Mouse (Mus musculus): Measurements from ENCODE around the gene Syt13.

Syt13 gene

DNA sequence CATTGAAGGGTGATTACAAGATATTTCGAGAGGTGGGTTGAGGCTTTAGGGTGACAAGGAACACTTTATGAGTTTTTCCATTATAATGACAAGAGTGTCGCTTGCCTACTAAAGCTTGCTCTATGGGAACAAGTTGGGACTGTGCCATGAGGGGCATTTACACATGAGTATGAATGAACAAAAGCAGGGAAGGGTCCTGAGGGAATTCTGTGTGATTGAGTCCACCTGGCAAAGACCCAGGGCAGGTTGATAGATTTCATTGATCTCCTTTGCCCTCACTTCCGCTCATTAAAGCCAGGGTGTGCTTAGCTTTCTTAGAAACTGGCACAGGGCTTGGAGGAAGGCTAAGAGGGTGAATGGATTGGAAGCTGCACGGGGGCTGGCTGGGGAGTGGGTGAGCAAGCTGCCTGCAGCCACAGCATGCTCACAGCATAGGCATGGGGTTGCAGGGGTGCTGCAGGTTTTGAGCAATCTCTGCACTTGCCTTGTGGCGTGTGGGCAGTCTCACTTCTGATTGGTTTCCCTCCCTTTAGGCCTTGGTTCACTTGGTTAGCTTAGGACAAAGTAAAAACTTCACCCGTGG is 9.9 kb downstream of the Syt13 start:
- DNase-seq (ENCODE audit: low read depth in 2 of 2, low spot score in 2 of 2), result no peak

DNA sequence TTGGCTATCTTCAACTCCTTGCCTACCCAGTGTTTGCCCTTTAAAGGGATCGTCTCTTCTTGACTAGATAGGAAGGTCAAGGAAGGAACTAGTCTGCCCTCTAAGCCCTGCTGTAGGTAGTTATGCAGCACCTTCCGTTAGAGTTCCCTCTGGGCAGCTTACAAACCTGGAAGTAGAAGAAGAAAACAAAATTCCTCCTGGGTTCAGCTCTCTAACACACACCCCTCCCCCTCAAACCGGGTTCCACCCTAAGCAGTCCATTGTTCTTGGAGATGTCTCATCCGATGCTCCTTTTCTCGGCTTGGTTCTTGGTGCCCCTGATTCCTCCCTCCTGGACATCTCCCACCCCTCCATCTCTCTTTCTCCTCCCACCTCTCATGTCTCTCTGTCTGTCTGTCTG is 14.8 kb downstream of the Syt13 start:
- no peak for DNase-seq (ENCODE audit: low read depth in 2 of 2, low spot score in 2 of 2)

DNA sequence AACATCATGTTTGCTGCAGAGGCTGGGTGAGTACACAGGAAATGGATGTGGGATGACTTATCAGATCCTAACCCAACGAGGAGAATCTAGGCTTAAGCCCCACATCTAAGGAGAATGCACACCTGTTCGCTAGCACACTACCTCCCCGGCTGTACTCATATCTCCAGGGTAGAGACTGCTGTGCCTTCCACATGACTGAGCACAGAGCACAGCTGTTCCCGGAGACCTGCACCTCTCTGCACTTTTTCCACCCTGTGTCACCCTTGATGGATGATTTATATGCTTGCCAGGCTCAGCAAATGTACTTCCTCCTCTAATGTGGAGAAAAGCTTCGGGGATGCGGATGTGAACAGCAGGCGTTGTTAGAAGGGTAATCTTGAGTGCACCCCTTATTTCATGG is 16.2 kb downstream of the Syt13 start:
- DNase-seq (ENCODE audit: low read depth in 2 of 2, low spot score in 2 of 2), result no peak

DNA sequence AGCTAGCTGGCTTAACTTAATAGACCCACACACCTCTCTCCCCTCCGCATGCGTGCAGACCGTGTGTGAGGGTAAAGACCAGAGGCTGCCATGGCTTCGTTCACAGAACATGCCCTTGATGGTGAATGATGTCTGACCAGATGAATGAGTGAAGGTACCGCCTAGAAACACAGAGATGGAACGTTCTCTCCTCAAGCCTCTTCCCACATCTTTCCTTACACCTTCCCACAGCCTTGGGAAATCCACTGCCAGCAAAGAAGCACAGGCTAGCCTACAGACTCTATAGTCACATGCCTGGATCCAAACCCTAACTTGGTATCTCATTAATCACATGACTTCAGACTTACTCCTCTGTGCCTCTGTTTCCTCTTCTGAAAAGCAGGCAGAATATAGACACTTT is 18.5 kb downstream of the Syt13 start:
- no peak for DNase-seq (ENCODE audit: low read depth in 2 of 2, low spot score in 2 of 2)

DNA sequence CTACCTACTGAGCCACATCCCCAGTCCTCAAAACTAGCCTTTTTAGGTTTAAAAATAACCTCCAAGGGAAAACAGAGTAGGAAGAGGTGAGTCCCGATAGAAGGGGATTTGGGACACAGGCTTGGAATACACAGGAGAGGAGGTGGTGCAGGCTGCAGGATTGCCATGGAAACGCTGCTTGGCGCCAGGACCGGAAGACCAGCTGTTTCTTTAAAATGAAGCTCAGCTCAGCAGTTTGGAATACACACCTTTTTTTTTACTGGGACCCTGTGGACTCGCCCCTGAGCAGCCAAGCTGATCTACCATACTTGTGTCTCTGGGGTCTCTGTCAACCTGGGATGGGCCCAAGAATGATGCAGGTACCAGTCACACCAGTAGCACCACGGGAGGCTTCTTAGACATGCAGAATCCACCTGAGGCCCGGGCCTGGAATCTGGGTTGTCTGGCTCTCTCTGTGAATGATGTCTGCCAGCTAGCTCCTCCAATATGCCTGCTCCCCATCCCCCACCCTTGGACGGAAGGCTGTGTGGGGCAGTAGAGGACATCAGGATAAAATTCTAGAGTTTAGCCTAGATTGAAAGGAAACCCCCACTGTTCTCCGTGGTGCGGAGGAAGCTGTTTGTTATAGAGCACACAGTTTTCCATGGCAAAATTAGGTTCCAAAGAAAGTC is 19.5 kb downstream of the Syt13 start:
- DNase-seq (ENCODE audit: low read depth in 2 of 2, low spot score in 2 of 2), result no peak

DNA sequence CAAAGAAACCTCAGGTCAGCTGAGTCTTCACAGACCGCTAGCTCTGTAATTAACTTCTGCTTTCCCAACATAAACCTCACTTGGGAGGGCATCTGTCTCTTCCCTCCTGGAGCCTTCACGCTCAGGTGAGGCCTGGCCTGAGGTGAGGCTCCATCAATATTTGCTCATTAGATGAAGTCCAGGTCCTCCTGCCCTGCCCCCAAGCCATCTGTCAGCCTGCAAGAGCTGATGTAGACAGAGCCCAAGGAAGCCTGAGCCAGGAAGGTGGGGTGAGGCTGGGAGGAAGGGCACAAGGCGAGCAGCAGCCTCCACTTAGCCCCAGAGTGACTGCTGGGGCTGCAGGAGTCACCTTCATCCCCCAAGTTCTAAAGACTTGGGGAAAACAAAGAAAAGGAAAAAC is 20.6 kb downstream of the Syt13 start:
- no peak for DNase-seq (ENCODE audit: low read depth in 2 of 2, low spot score in 2 of 2)

DNA sequence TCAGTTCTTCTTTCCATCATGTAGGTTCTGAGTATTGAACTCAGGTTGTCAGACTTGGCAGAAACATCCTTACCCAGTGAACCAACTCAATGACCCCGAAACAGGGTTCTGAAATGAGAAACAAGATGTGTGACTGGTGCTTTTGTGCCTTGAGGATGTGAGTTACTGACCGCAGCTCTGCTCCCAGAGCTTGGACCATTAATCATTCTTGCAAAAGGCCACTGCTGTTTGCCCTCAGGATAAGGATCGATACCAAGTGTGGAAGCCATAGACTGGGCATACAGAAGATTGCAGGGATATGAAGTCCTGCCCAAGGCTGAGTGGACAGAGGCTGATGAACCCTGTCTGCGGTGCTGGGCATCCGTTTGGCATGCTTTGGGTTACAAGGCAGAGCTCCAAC is 23.2 kb downstream of the Syt13 start:
- DNase-seq (ENCODE audit: low read depth in 2 of 2, low spot score in 2 of 2), result no peak

DNA sequence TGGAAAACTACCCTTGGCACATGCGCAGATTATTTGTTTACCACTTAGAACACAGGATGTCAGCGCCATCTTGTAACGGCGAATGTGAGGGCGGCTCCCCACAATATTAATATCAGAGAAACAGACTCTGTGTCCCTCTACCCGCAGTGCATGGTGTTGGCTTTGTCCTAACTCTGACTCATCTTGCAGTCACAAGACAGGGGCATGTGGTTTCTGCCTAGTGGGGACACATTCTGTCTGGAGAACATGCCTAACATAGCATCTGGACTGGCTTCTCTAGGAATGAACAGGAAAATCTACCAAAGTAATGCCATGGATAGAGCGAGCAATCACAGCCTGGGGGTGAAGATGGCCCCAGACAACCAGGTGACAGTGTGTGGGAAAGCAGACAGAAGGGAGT is 23.9 kb downstream of the Syt13 start:
- no peak for DNase-seq (ENCODE audit: low read depth in 2 of 2, low spot score in 2 of 2)

DNA sequence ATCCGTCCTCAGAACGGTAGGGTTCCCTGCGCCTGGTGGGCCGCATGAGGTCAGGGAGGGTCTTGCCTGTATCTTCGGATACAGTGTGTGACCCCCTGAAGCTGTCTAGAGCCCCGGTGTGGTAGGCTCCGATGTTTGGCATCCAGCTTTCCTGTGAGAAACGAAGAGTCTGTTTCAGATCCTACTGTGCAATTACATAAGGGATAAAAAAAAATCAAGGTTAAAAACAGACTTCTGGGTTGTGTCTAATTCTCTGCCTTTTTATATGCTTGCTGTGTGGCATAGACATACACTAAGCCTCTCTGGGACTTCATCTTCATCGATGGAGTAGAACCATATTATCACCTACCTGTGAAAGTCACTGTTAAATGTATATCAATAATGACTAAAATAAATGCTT is 26.1 kb downstream of the Syt13 start:
- no peak for DNase-seq (ENCODE audit: low read depth in 2 of 2, low spot score in 2 of 2)

DNA sequence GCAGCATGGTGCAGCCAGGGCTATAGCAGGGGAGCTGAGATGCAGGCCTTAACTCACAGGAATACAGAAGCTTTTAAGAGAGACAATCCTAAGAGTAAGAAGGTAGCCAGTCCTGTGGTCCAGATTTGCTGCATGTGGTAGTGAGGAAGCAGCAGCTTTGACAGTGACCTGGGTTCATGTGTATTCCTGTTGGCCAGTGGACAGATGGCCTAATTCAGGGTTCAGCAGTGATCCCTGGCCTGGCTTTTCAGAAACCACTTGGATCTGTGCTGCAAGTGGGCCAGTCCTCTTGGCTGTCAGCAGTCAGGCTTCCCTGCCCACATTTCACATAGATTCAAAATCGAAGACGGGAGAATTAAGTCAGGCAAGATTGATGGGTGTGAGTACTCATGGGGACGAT is 26.6 kb downstream of the Syt13 start:
- DNase-seq (ENCODE audit: low read depth in 2 of 2, low spot score in 2 of 2), result no peak

DNA sequence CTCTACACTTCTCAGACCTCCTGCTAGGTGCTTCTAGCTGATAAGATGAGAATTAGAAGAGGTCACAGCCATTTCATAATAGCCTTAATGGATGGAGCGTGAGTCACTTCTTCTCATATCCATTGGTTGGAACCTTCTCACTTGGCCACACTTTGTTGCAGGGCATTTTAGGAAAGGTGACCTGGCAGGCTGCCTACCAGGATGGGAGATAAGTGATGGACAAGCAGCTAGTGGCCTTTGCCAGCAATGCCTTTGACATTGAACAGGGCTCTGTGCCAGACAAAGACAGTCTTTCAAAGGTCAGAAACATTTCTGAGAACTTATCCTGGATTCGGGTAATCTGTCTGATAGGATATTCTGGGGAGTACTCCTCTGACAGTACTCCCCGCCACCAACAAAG is 28.5 kb downstream of the Syt13 start:
- no peak for DNase-seq (ENCODE audit: low read depth in 2 of 2, low spot score in 2 of 2)

DNA sequence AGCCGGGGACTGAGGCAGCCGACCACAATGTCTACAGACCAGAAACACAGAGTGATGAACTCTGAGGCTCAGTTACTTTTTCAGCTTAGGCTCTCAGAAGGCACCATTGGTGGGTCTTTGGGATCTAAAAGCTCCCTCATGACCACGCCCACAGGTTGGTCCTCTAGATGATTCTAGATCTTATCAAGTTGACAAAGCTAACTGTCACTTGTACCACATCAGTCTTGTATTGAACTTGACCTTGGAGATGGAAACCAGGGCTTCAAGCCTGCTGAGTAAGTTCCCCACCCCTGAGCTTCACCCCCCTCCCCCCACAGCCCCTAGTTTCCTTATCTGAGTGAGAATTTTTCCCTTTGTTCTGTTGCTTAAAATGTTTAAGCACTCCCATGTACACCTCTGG is 29.5 kb downstream of the Syt13 start:
- no peak for DNase-seq (ENCODE audit: low read depth in 2 of 2, low spot score in 2 of 2)

DNA sequence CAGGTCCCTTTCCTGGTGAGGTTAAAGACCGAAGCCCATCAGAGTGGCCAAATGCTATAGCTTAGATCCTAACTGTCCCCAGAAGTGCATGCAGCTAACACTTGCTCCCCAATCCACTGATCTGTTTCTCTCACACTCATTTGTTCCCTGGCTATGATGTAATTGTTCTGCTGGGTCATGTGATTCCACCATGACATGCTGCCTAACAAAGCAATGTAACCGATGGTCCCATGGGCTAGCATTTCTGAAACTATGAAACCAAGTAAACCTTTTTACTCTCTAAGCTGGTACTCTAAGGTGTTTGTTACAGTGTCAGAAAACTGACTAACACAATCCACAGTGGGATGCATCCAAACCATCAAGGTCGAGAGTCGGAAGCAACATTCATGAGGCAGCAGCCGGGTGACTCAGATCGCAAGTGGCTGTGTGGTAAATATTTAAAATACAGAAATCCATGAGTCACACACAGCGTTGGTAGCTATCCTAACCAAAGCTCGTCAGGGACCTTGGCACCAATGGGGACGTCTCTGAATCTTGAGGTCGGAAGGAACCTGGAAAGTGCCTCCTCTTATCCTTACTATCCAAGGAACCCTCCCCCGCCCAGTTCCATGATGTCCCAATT is 30.3 kb downstream of the Syt13 start:
- no peak for DNase-seq (ENCODE audit: low read depth in 2 of 2, low spot score in 2 of 2)

DNA sequence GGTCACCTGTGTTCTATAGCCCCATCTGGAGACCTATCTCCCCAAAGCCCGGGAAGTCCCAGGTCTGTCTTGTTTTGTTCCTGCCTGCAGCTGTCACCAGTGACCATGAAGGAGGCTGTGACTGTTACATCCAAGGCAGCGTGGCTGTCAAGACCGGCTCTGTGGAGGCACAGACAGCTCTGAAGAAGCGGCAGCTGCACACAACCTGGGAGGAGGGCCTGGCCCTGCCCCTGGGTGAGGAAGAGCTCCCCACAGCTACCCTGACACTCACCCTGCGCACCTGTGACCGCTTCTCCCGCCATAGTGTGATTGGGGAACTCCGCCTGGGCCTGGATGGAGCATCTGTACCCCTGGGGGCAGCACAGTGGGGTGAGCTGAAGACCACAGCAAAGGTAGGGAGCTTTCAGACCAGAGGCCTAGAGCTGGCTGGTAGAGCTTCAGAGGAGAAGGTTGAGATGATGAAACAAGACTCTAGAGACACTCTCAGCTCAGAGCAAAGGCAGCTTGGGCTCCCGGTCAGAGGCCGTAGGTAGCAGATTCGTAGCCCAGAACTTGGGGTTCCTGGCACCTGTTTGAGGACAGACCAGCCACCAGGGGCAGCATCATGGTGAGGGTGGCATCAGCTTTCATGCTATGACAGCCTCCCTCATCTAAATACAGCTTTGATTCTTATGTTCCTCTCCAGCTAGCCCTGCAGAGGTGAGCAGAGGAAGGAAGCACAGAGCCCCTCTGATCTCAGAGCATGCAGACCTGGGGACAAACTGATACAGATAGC is 31.1 kb downstream of the Syt13 start:
- no peak for DNase-seq (ENCODE audit: low read depth in 2 of 2, low spot score in 2 of 2)

DNA sequence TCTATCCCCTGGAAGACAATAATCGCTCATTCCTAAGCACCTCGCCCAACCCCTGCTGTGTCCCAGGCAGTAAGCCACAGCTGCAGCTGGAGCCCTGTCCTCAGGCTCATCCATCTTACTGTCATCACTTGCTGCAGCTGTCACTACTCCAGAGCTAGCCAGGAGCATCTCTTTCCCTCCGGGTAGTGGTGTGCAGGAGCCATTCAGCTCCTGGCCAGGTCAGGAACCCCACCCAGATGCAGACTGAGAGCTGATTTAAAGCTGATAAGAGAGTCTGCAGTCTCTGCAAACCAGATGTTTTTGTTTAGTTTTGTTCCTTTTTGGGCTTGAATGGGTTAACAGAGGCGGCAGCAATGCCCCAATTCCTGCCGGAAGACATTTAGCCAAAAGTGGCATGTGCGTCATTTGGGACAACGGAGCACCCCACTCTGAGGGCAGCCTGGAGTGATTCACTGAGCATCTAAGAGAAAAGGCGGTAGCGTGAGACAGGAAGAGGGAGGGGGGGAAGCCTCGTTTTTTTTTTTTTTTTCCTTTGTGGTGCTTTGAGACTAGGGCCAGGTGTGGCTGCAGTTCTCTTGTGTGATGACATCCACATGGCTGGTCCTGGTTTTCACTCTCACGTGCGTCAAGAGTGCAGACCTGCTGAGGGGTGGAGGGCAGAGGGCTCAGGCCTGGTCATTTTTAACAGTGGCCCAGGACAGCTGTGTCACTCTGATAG is 33.2 kb downstream of the Syt13 start:
- DNase-seq (ENCODE audit: low read depth in 2 of 2, low spot score in 2 of 2), result no peak

DNA sequence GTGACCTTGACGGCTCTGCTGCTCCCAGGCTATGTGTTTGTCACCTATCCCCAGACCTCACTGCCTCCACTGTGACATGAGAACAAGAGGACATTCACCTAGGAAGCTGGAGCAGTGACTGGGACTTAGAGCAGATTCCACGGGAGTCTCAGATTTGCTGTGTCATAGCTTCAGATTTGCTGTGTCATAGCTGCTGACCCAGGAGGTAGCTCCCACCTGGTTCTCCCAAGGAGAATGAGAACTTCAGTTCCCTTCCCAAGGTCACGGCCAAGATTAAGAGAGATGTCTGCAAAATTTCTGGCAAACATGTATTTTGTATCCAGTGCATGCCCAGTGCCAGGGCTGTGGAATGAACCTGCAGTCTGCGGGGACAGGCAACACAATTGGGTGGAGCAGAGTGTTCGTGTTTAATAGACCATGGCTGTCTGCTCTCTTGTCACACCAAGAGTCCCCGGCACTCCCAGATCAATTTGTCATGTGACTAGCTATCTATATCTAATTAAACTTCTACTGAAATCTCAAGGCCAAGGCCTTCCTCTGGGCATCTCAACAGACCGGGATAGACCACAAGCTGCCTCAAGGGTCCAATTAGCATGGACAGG is 33.9 kb downstream of the Syt13 start:
- DNase-seq (ENCODE audit: low read depth in 2 of 2, low spot score in 2 of 2), result no peak

DNA sequence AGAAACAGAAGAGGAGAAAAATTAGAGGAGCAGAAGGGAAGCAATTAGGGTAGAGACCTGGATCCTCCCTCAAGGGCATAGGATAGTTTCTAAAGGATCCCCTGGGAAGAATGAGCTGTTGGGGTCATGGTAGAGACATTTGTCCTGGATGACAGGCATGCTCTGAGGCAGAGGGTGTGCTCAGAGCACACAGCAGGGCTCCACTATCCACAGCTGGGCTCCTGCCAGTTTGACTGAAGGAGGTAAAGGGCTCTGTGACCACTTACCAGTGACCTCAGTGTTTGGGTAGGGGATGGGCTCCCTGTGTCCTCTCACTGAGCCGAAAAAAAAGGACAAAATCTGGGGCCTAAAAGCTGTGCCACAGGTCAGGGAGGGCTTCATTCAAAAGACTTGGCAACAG is 34.6 kb downstream of the Syt13 start:
- no peak for DNase-seq (ENCODE audit: low read depth in 2 of 2, low spot score in 2 of 2)

DNA sequence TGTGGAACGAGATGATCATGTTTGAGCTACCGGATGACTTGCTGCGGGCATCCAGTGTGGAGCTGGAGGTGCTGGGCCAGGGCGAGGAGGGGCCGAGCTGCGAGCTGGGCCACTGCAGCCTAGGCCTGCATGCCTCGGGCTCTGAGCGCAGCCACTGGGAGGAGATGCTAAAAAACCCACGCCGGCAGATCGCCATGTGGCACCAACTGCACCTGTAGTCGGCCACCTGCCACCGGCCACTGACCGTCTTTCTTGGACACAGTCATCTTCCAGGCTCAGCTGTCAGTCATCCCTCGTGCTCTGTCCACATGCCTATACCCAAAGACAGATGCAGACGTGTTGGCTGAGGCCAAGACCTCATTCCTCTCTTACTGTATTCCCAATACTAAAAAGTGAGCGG is 38.6 kb downstream of the Syt13 start:
- DNase-seq (ENCODE audit: low read depth in 2 of 2, low spot score in 2 of 2), result no peak

DNA sequence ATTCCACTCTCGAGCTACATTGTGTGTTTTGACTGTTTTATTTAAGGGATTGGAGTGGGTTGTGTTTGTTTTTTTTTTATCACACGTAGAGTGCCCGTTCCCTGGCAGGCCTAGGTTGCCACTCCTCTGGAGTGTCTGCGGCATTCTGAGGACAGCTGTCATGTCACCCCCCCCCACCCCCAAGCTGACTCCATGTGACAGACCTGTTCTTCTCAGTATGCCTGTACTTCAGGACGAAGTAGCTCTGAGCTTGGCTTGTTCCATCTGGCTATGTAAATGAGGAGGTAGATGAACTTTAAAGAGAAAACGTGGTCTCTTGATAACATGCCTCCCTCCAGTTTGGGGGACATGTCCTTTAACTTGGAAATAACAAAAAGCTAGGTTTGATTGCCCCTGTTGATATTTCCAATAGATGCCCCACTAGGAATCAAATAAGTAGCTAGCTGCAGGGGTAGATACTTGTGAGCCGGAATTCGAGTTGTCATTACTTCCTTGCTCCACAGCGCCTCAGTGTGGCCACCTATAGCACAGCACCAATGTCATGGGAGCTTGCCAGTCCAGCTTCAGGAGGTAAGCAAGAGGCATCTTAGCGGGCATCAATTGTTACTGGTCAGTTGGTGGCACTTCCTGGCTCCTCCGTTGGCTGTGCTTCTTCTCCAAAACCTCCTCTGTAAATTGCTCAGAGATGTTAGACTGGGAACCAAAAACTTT is 39.7 kb downstream of the Syt13 start:
- DNase-seq (ENCODE audit: low read depth in 2 of 2, low spot score in 2 of 2), result peak; percentile 39 to 51

DNA sequence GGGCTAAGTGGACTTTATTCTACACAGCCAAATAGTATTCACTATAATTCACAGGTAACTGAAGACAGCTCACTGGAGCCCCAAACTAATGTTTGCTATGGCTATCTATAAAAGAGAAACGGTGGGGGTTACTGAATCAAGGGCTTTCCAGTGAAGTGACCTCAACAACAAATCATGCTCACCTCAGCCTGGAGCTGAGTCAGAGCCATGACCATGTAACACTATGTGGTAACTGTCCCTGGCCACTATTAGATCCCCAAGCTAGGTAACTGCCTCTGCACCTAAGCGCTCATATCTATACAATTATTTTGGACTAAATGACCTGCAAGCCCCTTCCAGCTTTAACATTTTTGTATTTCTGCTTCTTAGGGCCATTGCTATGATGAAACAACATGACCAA is 42.0 kb downstream of the Syt13 start:
- DNase-seq (ENCODE audit: low read depth in 2 of 2, low spot score in 2 of 2), result no peak

DNA sequence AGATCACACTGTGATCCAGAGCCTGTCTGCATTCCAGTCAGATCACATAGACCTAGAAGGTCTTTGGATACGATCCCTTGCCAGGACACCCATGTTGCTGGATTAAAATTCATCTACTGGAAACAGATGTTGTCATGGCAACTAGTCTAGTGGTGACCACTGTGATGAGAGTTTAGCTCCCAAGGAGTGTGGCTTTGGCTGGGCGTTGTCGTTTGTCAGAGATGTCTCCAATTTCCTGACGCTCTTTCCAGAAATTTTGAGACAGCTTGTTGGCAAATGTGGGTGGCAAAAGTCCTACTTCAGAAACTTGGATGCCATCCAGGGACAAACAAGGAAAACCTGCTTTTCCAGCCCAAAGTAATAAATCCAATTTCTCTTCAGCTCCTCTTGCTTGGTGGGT is 43.7 kb downstream of the Syt13 start:
- no peak for DNase-seq (ENCODE audit: low read depth in 2 of 2, low spot score in 2 of 2)
